Mouse (Mus musculus) megakaryocyte progenitor cell, adult 5-6 weeks (primary cell): ENCODE results near the gene Zmpste24. TPM values are rescaled to one million over a fixed set of nuclear protein-coding genes. Genes with fewer than 3 reads are reported as not detected.
"Not testable (repeated sequence)": the region's sequence is repeated elsewhere in the genome, so short reads cannot be mapped to it uniquely, and the experiment has no call there.

Source experiments
- ATAC-seq: replicated peaks from 2 replicates; pipeline ENCODE4 v1.8.0; 2016; ENCODE audit warnings: mild to moderate bottlenecking, moderate TSS enrichment, inconsistent platforms; ENCODE audit not compliant: poor library complexity
- total RNA-seq, 2 experiments: library from RNA; stranded (forward) in 1 of 2; stranded (reverse) in 1 of 2; fragments of 157-497, 149-512 nt in 1 of 2; fragments of 200-1000 nt in 1 of 2; gene quantifications; 2 replicates each; pipeline versions ENCODE4 v1.2.3 to v1.2.4; 2015 to 2017

The Zmpste24 gene
- total RNA-seq (2015) (67.2 and 71.8 TPM in 2 replicates), total RNA-seq (2017) (67.1 and 70.9 TPM in 2 replicates)

GRCm38 (mm10) chr4:121097650-121098378, at the start of gene Zmpste24:
Gene Zmpste24 (minus strand): TSS chr4:121098241.
- peak; percentile 94 for ATAC-seq

DNA sequence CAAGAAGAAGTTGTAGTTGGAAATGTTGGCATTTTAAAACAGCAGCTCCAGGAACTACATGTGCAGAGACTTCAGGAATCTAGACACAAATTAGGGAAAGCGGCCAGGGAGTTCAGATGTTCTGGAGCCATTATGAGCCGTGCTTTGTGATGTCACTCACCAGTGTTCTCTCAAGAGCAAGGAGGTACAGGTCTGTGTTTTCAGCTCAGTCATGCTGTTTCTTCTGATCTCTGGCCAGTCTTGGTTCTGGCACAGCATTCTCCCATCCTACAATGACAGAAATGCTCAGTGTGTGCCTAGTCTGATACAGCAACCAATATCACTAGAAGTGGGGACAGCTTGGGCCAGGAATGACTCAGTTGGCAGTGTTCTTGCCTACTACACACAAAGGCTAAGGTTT, 11.1 kb upstream of the Zmpste24 start, which contains the start of gene Tmco2:
Gene Tmco2, minus strand, starts transcription at position 101 of the 400 bp plus-strand sequence.
- no peak for ATAC-seq

- ATAC-seq: no peak
These were observed 5.3 kb upstream of the Zmpste24 start for GRCm38 (mm10) chr4:121103304-121103703.

GRCm38 (mm10) chr4:121090211-121090610, 7.8 kb downstream of the Zmpste24 start:
- ATAC-seq: no peak

DNA sequence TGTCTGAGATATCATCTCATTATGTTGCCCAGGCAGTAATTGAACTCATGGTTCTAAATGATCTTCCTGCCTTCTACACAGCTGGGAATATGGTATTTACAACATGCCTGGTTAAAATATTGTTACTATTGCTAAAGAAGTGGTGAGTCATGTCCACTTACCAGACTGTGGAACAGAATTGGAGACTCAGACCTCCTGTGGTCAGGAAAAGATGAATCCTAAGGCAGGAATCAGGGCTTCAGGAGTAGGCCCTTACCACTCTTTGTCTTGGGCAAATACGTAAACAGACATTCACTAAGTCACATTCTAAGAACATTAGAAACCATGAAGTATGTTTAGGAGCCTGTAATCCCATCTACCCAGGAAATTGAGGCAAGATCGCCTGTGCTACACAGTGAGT, 9.3 kb downstream of the Zmpste24 start:
- no peak for ATAC-seq

GRCm38 (mm10) chr4:121084506-121084905, 13.5 kb downstream of the Zmpste24 start:
- no peak for ATAC-seq

- ATAC-seq: no peak
These were observed 17.6 kb downstream of the Zmpste24 start for GRCm38 (mm10) chr4:121080395-121080794.

GRCm38 (mm10) chr4:121077915-121078646, 20.0 kb downstream of the Zmpste24 start:
- ATAC-seq: no peak

DNA sequence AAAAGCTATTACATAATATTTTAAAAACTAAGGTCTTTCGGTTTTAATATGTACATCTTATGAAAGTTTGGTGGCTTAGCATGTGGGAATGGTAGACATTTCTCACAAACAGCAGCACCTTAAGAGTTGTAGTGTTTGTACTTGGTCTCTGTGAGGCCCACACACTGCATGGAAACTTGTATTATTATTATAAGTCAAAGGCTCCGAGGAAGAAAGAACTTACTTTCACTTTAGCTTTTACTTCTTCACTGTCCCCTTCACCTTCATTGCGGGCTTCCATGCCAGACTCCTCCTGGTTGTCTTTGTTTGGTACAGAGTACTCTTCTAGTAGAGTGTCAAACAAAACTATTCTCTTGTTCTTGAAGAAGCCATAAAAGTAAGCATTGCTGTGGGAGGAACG, 23.8 kb downstream of the Zmpste24 start:
- no peak for ATAC-seq

GRCm38 (mm10) chr4:121065336-121065735, 32.7 kb downstream of the Zmpste24 start:
- no peak for ATAC-seq

DNA sequence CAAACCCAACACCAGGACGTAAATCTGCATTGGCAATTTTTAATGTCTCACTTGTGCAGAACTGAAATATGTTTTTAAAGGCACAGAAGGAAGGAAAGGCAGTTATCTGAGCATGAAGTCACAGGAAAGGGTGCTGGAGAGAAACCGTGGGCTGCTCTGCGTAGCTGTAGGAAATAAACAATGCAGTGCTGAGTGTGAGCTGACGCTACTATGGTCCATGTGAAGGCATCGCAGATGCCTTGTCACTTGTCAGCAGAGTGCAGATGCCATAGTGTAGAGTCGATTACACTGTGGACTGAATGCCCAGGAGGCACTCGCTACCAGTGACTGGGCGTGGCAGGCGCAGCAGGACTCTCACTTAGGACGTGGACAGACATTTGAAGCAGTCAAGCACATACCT, 38.8 kb downstream of the Zmpste24 start:
- not testable (repeated sequence) for ATAC-seq

DNA sequence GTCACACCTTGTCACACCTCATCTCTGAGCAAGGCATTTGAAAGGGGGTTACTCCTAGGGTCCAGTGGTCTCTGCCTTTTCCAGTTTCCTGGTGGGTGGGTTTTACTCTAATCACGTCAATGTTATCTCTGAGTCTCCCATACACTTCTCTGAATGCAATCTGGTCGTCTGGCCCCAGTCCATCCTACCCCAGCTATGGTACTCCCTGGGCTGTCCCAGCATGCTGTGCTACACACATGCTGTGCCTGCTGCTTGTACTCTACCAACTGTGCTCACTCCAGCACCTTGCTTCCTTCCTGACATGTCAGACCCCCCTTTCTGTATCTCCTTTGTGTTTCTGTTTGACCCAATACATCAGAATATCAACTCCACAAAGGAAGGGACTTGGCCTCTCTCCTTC, 41.0 kb downstream of the Zmpste24 start:
- no peak for ATAC-seq

DNA sequence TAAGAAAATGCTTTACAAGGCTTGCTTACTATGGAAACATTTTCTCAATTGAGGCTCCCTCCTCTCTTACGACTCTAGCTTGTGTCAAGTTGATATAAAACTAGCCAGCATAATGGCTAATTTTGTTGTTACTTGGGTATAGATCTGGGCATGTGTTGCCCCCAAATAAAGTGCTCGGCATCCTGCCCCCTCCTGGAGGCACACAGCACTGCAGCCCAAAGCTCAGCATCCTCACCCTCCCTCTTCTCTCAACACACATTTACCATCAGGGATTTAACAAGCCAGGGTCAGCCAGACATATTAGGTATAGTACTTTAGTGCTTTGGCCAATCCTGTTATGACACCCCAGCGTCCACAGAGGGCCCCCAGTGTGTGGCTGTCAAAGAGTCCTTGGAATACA, 41.7 kb downstream of the Zmpste24 start:
- peak; percentile 75 for ATAC-seq

DNA sequence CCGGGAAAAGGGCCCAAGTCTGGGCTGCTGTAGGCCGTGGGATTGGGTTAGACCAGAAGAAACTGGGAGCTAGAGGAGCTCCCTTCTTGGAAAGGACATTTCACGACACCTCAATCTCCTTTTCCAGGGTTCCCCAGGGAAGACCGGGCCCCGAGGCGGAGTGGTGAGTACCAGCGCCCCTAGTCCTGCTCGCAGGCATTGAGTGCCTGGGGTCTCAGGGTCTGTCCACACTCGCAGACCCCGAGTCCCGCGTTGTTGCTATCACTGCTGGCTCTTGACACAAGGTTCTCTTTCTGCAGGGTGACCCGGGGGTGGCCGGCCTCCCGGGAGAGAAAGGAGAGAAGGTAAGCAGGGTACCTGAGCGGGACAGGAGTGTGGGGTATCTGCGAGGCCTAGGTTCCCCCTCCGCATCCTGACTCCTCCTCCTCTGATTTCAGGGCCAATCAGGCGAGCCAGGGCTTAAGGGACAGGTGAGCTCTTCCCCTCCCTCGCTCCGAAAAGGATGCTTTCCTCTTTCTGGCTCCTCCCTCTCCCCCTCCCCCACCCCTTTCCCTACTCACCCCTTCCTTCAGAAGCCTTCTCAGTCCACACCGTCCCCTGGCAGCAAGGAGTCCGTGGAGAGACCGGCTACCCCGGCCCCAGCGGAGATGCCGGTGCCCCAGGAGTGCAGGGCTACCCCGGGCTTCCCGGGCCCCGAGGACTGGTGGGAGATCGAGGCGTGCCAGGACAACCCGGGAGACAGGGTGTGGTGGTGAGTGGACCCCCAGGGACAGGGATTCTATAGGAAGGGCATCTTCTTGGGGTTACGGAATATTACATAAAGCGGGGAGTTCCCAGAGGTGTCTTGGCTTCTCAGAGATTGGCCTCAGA, 45.4 kb downstream of the Zmpste24 start:
- no peak for ATAC-seq

- no peak for ATAC-seq
These were observed 46.2 kb downstream of the Zmpste24 start for GRCm38 (mm10) chr4:121051863-121052262.

DNA sequence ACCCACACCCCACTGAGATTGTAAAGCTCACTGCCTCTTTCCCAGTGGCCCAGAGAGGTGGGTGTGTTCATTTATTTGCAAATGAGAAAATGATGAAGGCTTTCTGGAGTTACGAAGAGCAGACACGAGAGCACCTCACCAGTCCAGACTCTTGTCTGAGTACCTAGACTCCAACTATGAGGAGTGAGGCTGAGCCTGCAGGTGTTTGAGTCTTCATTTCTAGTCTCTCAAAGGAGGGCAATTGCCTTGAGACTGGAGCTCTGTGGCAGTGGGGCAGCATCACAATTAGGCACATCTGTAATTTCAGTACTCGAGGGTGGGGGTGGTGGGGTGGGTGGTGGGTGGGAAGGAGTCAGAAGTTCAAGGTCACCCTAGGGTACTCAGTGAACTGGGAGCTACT, 55.1 kb downstream of the Zmpste24 start:
- no peak for ATAC-seq

- ATAC-seq: no peak
These were observed 55.6 kb downstream of the Zmpste24 start for GRCm38 (mm10) chr4:121042472-121042871.

GRCm38 (mm10) chr4:121040897-121041671, 57.0 kb downstream of the Zmpste24 start:
- peak; percentile 85 for ATAC-seq

DNA sequence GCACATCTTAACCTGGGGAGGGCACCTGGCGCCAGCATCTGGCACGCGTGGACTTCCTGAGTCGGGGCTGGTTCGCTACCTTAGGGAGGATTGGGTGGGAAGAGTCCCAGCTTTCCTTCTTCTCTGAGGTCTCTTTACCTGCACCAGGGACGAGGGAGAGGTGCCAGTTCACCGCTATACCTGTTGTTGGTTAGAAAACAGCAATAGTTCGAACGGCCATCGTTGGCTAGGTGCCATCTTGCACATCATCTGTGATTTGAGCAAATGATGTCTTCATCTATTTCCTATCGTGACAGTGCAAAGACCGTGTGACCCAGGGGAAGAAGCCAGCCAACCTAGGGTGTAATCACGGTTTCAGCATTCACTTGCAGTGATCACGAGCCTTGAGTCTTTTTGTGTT, 57.7 kb downstream of the Zmpste24 start:
- peak; percentile 12; the same call in 1 of the 2 replicates for ATAC-seq

DNA sequence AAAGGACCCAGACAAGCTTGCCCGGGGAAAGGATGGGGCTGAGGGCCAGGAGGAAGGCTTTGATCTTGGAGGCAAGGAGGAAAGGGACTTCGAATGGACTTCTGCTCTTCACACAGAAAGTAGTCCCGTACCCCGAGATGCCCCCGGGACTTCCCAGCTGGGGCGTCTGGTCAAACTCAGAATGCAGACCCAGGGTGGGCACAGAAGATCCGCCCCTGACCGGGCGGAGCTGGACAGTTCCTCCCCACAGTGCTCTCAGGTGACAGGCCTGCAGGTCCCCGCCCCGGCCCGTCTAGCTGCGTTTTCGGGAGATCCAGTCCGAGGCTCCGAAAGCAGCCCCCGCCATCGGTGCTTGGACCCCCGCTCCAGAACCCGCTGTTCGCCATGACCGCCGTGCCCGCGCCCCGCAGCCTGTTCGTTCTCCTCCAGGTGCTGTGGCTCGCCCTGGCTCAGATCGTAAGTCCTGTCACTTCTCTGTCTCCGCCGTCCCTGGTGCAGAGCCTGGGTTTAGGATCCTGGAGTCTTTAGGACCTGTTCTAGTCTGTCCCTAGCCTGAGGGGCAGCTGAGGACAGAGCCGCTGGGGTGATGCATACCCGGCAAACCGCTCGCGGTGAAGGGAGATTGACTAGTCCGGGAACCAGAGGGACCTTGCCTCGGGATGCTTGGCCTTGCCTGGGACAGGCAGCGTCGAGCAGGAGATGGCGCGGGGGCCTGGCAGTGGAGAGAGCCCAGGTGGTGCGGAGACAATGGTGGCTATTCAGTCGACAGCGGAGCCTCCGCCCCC, 58.5 kb downstream of the Zmpste24 start, which contains the start of gene Col9a2:
Gene Col9a2, plus strand, starts transcription at position 55 of the 785 bp plus-strand sequence.
- ATAC-seq: no peak; the same call in 1 of the 2 replicates
